Mouse (Mus musculus) E14TG2a.4 (cell line): ENCODE results near the gene Atg4b.

Experiments used
- CTCF ChIP-seq: conservative IDR thresholded peaks from 2 replicates; pipeline ENCODE4 v1.5.1; 2014; ENCODE audit warnings: low read length
- NANOG ChIP-seq: IDR thresholded peaks from 2 replicates; pipeline ENCODE4 v1.6.1; 2014; ENCODE audit warnings: borderline replicate concordance, low read length, mixed read lengths
- POU5F1 ChIP-seq: IDR thresholded peaks from 2 replicates; pipeline ENCODE4 v1.6.1; 2014; ENCODE audit warnings: low read length, borderline replicate concordance

- TF ChIP-seq CTCF (no peak), NANOG (no peak), POU5F1 (no peak)
Observed at GRCm38 (mm10) chr1:93818722-93819121, 67.4 kb downstream of the Atg4b start.
